Mouse (Mus musculus): ENCODE data around the gene Gse1. TPM values are rescaled to one million over a fixed set of nuclear protein-coding genes. Genes with fewer than 3 reads are reported as not detected.
A peak's percentile ranks its signal among the peaks of the same experiment; 100 is the strongest.

The Gse1 gene
- total and polyA plus RNA-seq, 3 experiments = 23.6 to 128 (median 66.9) TPM

DNA sequence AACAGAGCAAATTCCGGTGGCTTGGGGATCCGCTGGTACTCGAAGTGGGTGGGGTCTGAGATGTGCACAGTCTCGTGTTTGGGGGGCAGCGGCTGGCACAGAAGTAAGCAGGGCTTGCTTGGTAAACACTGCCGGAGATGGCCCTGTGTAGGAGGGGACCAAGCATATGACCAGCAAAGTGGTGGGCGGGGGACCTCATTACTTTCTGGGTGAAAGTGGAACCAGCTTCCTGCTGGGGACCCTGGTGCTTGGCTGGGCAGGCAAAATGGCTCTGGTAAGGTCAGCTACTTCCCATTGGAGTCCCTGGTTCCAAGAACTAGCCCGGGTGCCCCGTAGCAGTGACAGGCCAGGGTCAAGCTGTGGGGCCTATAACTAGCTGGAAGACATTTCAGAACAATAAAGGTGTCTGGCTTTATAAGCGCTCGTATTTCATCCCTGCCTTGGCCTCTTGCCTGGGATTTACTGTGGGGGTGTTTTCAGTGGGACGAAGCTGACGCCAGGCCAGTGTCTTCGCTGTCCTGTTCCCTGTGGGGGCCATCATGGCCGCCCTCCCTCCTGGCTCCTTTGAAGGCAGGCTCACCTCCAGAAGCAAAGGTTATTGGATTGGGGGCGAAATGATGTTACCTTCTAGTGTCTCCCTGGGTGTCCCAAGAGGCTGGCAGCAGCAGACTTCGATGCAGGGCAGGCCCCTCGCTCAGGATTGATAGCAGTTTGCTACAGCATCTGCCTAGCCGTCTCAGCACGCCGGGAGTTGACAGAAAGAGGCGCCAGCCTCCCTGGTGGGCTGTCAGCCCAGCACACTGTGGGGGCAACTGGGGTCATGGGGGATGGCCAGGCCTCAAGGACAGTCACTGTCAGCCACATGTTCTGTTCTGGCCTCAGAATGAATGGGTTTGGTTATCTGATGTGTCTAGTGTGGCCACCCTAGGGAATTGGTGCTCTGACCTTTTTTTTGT lies 148.9 kb downstream of the Gse1 start:
- peak overlapping the region; percentile 33 to 45 for H3K4me3 ChIP-seq (ENCODE audit: control insufficient read depth in 1 of 2, insufficient read depth in 1 of 2, low read depth in 2 of 2, low read length in 2 of 2)
- H3K27me3 ChIP-seq (ENCODE audit: control insufficient read depth in 1 of 2, insufficient read depth in 2 of 2, low read length in 2 of 2) = no peaks in the 10 kb centered on the region
- no peaks in the 10 kb centered on the region for H3K9me3 ChIP-seq (replicated peaks; ENCODE audit: insufficient read depth, low read length)
- H3K27ac ChIP-seq (ENCODE audit: control insufficient read depth, low read depth, low read length) = peak overlapping the region; percentile 97
- H3K9ac ChIP-seq (ENCODE audit: control insufficient read depth, low read depth, low read length, poor library complexity, severe bottlenecking) = peak overlapping the region; percentile 76
- peaks cover 35 to 71% of the 10 kb centered on the region in 2 experiments for H3K4me1 ChIP-seq (ENCODE audit: control insufficient read depth in 1 of 2, insufficient read depth in 2 of 2, low read length in 2 of 2)
- H3K36me3 ChIP-seq (ENCODE audit: control insufficient read depth in 1 of 2, insufficient read depth in 2 of 2, low read length in 2 of 2) = peaks cover 0 to 49% of the 10 kb centered on the region in 2 experiments; a peak in 2 of 4 replicates
- peak; percentile 75 for DNase-seq (ENCODE audit: low read depth, low spot score)
- peaks cover 27% of the 10 kb centered on the region for H3K79me2 ChIP-seq (ENCODE audit: control insufficient read depth, insufficient read depth, low read length, poor library complexity)
- TF ChIP-seq MAX (IDR thresholded peaks at IDR 0.05; ENCODE audit: low read length) = no peak; the same call in 1 of the 2 replicates
- TF ChIP-seq ZNF384 (IDR thresholded peaks at IDR 0.05; ENCODE audit: low read depth, low read length) = no peak
- TF ChIP-seq ZKSCAN1 (IDR thresholded peaks at IDR 0.05; ENCODE audit: low read depth, low read length) = no peak
- TF ChIP-seq RCOR1 (IDR thresholded peaks at IDR 0.05; ENCODE audit: low read depth, low read length) = no peak
- TF ChIP-seq UBTF (IDR thresholded peaks at IDR 0.05; ENCODE audit: borderline replicate concordance, insufficient read depth, low read depth, low read length) = 0 out of 2 replicates have a peak, but pooled peaks have one; percentile 20
- TF ChIP-seq GATA1 (IDR thresholded peaks at IDR 0.05; ENCODE audit: low read depth, low read length) = no peak
- 0 out of 2 replicates have a peak, but pooled peaks have one; percentile 11 for TF ChIP-seq ZMIZ1 (IDR thresholded peaks at IDR 0.05; ENCODE audit: low read depth, low read length)
- TF ChIP-seq POLR2AphosphoS5 (IDR thresholded peaks at IDR 0.05; ENCODE audit: borderline replicate concordance, low read depth, low read length) = no peak
- TF ChIP-seq USF1 (IDR thresholded peaks at IDR 0.05; ENCODE audit: low read depth, low read length) = no peak
- no peak for TF ChIP-seq ZC3H11A (IDR thresholded peaks at IDR 0.05; ENCODE audit: low read depth, low read length)
- TF ChIP-seq SIN3A (IDR thresholded peaks at IDR 0.05; ENCODE audit: low read length) = no peak
- no peak; the same call in 1 of the 2 replicates for TF ChIP-seq SMC3 (IDR thresholded peaks at IDR 0.05; ENCODE audit: low read depth, low read length)
- TF ChIP-seq RAD21 (IDR thresholded peaks at IDR 0.05; ENCODE audit: low read depth, low read length) = no peak
- peak; percentile 62 for TF ChIP-seq MXI1 (IDR thresholded peaks at IDR 0.05; ENCODE audit: low read depth, low read length)
- TF ChIP-seq HCFC1 (IDR thresholded peaks at IDR 0.05; ENCODE audit: low read depth, low read length) = no peak
- TF ChIP-seq MYB (IDR thresholded peaks at IDR 0.05; ENCODE audit: low read depth, low read length) = no peak
- TF ChIP-seq TCF12 (IDR thresholded peaks at IDR 0.05; ENCODE audit: low read depth, low read length) = 0 out of 2 replicates have a peak, but pooled peaks have one; percentile 5
- no peak for TF ChIP-seq GABPA (IDR thresholded peaks at IDR 0.05; ENCODE audit: low read depth, low read length)
- TF ChIP-seq USF2 (IDR thresholded peaks at IDR 0.05; ENCODE audit: borderline replicate concordance in 1 of 2, insufficient read depth in 1 of 2, low read depth in 1 of 2, low read length in 2 of 2) = no peak
- TF ChIP-seq NELFE (IDR thresholded peaks at IDR 0.05; ENCODE audit: low read depth, low read length) = no peak; the same call in none of the 2 replicates
- no peak; a peak in 1 of 4 replicates for TF ChIP-seq POLR2A (IDR thresholded peaks at IDR 0.05; ENCODE audit: control insufficient read depth in 1 of 2, insufficient read depth in 1 of 2, low read depth in 1 of 2, low read length in 2 of 2, poor library complexity in 1 of 2)
- no peak for TF ChIP-seq MAFK (IDR thresholded peaks at IDR 0.05; ENCODE audit: borderline replicate concordance, low read depth, low read length)
- no peak for TF ChIP-seq TBP (IDR thresholded peaks at IDR 0.05; ENCODE audit: low read depth, low read length)
- TF ChIP-seq ETS1 (IDR thresholded peaks at IDR 0.05; ENCODE audit: low read depth, low read length) = no peak
- no peak for TF ChIP-seq CTCF (IDR thresholded peaks at IDR 0.05 in 2 of 3, conservative IDR thresholded peaks at IDR 0.05 in 1 of 3; ENCODE audit: control insufficient read depth in 1 of 3, insufficient read depth in 1 of 3, low read depth in 2 of 3, low read length in 3 of 3, poor library complexity in 1 of 3, severe bottlenecking in 1 of 3)
- no peak for TF ChIP-seq MEF2A (IDR thresholded peaks at IDR 0.05; ENCODE audit: extremely low read depth, insufficient replicate concordance, low read depth, low read length, poor library complexity, severe bottlenecking)
- TF ChIP-seq TAL1 (IDR thresholded peaks at IDR 0.05; ENCODE audit: low read length) = no peak
- TF ChIP-seq MAZ (IDR thresholded peaks at IDR 0.05; ENCODE audit: low read depth, low read length) = peak; percentile 48; the same call in 1 of the 2 replicates
- TF ChIP-seq ELF1 (IDR thresholded peaks at IDR 0.05; ENCODE audit: low read depth, low read length) = no peak
- TF ChIP-seq EP300 (IDR thresholded peaks at IDR 0.05; ENCODE audit: low read depth in 1 of 2, low read length in 2 of 2) = peak in 1 of 2 experiments; percentile 6; a peak in 1 of 4 replicates
- TF ChIP-seq BHLHE40 (IDR thresholded peaks at IDR 0.05; ENCODE audit: borderline replicate concordance, low read depth, low read length) = no peak
- TF ChIP-seq JUND (IDR thresholded peaks at IDR 0.05; ENCODE audit: low read depth, low read length) = no peak
- TF ChIP-seq CHD2 (IDR thresholded peaks at IDR 0.05; ENCODE audit: low read length) = no peak
- TF ChIP-seq E2F4 (IDR thresholded peaks at IDR 0.05; ENCODE audit: borderline replicate concordance, low read depth, low read length) = no peak
- TF ChIP-seq KAT2A (conservative IDR thresholded peaks at IDR 0.05; ENCODE audit: low read depth, low read length) = no peak

Measured in MEL (cell line).